Mouse (Mus musculus) thymus, adult 2 months (tissue): ENCODE data around the gene Opalin.

Experiments used
- CTCF ChIP-seq: fragments of 200-500 bp; IDR thresholded peaks from 2 replicates; pipeline ENCODE4 v1.5.1; 2012; ENCODE audit warnings: mild to moderate bottlenecking, control low read depth, low read length, moderate library complexity, borderline replicate concordance; ENCODE audit not compliant: control insufficient read depth, poor library complexity, insufficient read depth; ENCODE audit errors: extremely low read depth
- POLR2A ChIP-seq: fragments of 200-500 bp; IDR thresholded peaks from 2 replicates; pipeline ENCODE4 v1.6.1; 2012; ENCODE audit warnings: mild to moderate bottlenecking, low read length, control low read depth, moderate library complexity; ENCODE audit not compliant: control insufficient read depth, poor library complexity, insufficient read depth; ENCODE audit errors: extremely low read depth

GRCm38 (mm10) chr19:41035809-41036551 lies 40.9 kb downstream of the Opalin start:
- TF ChIP-seq POLR2A (no peak), CTCF (no peak)
